Mouse (Mus musculus): ENCODE data around the gene Pde3b. TPM values are rescaled to one million over a fixed set of nuclear protein-coding genes. Genes with fewer than 3 reads are reported as not detected.
"Not testable (repeated sequence)": the region's sequence is repeated elsewhere in the genome, so short reads cannot be mapped to it uniquely, and the experiment has no call there.

The Pde3b gene
- polyA plus RNA-seq (2012; rRNA removed) = 4.1 and 5.8 TPM in 2 replicates

- DNase-seq (ENCODE audit: low read depth in 1 of 2, low spot score in 2 of 2) = peak in 1 of 2 experiments; percentile 69
- peak within 1 kb of the TSS; percentile 90 for H3K27ac ChIP-seq (ENCODE audit: insufficient read depth, low read length)
- 4% methylated on average over 55 of the region's 70 CpGs for WGBS
Observed at GRCm38 (mm10) chr7:114414421-114415335, at the start of gene Pde3b. Pde3b (plus strand) TSS chr7:114415281.

DNA sequence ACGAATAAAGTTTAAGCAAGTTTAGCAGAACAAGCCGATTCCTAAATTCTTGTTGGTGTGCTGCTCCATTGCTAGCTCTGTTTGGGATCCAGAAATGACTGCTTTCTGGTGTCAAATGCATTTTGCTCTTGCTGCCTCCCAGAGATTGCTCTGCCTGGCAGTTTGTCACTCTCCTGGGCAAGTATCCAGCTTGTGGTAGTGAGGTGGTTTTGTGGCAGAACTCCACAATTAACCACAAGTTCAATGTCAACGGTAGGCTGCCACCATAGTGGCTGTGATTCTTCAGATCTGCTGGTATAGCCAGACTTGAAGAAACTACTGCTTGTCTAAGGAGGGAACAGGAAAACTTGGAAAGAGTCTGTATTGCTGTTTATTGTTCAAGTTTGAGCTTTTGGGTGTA lies 13.0 kb upstream of the Pde3b start:
- 54% methylated on average over 3 of the region's 3 CpGs for WGBS

More at GRCm38 (mm10) chr7:114414421-114415335, at the start of gene Pde3b:
- Histone ChIP-seq H3K4me1 (ENCODE audit: control insufficient read depth, insufficient read depth, insufficient read length) (no peaks in the 10 kb centered on the region), H3K36me3 (ENCODE audit: control insufficient read depth, insufficient read depth, low read length) (no peaks in the 10 kb centered on the region), H3K4me3 (ENCODE audit: extremely low read depth, insufficient read depth, insufficient read length) (peak within 1 kb of the TSS; percentile 93), H3K27me3 (ENCODE audit: control insufficient read depth, insufficient read depth, low read length) (peaks cover 2% of the 10 kb centered on the region; the same call in 1 of the 2 replicates)
- TF ChIP-seq CTCF (IDR thresholded peaks at IDR 0.05; ENCODE audit: extremely low read depth, insufficient read depth, insufficient read length, insufficient replicate concordance) = no peak
- TF ChIP-seq POLR2A (IDR thresholded peaks at IDR 0.05; ENCODE audit: low read depth, low read length) = peak; percentile 13; the same call in 1 of the 2 replicates

GRCm38 (mm10) chr7:114415336-114416020 lies 397 bp downstream of the Pde3b start:
- peak in 1 of 2 experiments; percentile 49 for DNase-seq (ENCODE audit: low read depth in 1 of 2, low spot score in 2 of 2)
- peak overlapping the region; percentile 93 for H3K4me3 ChIP-seq (ENCODE audit: extremely low read depth, insufficient read depth, insufficient read length)
- H3K27me3 ChIP-seq (ENCODE audit: control insufficient read depth, insufficient read depth, low read length) = peaks cover 2% of the 10 kb centered on the region; the same call in 1 of the 2 replicates
- peak overlapping the region; percentile 90 for H3K27ac ChIP-seq (ENCODE audit: insufficient read depth, low read length)
- no peaks in the 10 kb centered on the region for H3K36me3 ChIP-seq (ENCODE audit: control insufficient read depth, insufficient read depth, low read length)
- WGBS = under 1% methylated on average over 89 of the region's 103 CpGs
- H3K4me1 ChIP-seq (ENCODE audit: control insufficient read depth, insufficient read depth, insufficient read length) = no peaks in the 10 kb centered on the region
- TF ChIP-seq POLR2A (IDR thresholded peaks at IDR 0.05; ENCODE audit: low read depth, low read length) = no peak
- no peak for TF ChIP-seq CTCF (IDR thresholded peaks at IDR 0.05; ENCODE audit: extremely low read depth, insufficient read depth, insufficient read length, insufficient replicate concordance)

More for the DNA sequence above, 13.0 kb upstream of the Pde3b start:
- Histone ChIP-seq H3K4me3 (ENCODE audit: extremely low read depth, insufficient read depth, insufficient read length) (no peak overlapping the region), H3K27me3 (ENCODE audit: control insufficient read depth, insufficient read depth, low read length) (no peaks in the 10 kb centered on the region), H3K4me1 (ENCODE audit: control insufficient read depth, insufficient read depth, insufficient read length) (no peaks in the 10 kb centered on the region), H3K36me3 (ENCODE audit: control insufficient read depth, insufficient read depth, low read length) (no peaks in the 10 kb centered on the region), H3K27ac (ENCODE audit: insufficient read depth, low read length) (no peak overlapping the region)
- TF ChIP-seq POLR2A (IDR thresholded peaks at IDR 0.05; ENCODE audit: low read depth, low read length) = no peak
- TF ChIP-seq CTCF (IDR thresholded peaks at IDR 0.05; ENCODE audit: extremely low read depth, insufficient read depth, insufficient read length, insufficient replicate concordance) = no peak
- DNase-seq (ENCODE audit: low read depth in 1 of 2, low spot score in 2 of 2) = no peak

DNA sequence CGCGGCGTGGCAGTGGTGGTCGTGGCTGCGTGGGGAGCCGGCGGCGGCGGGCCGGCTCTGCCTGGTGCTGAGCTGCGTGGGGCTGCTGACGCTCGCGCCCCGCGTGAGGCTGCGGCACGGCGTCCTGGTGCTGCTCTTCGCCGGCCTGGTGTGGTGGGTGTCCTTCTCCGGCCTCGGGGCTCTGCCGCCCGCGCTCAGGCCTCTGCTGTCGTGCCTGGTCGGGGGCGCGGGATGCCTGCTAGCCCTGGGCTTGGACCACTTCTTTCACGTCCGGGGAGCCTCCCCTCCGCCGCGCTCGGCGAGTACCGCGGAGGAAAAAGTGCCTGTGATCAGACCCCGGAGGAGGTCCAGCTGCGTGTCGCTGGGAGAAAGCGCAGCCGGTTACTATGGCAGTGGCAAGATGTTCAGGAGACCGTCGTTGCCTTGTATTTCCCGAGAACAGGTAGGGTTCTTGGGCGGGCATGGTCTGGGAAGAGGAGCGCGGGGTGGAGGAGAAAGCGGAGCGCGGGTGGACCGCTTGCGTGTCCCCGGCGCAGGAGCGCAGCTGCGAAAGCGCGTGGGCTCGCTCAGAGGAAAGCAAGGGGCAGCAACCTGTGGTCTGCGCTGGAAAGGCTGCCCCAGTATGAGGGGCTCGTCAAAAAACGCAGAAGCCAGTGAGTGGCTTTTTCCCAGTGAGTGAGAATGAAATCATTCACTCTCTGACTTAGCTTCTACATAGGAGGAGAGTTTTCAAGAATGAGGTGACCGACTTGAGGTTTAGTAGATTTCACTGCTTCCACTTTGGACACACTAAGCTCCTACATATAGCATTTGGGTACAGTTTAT lies 1.2 kb downstream of the Pde3b start:
- peak in 1 of 2 experiments; percentile 39 for DNase-seq (ENCODE audit: low read depth in 1 of 2, low spot score in 2 of 2)
- Histone ChIP-seq H3K36me3 (ENCODE audit: control insufficient read depth, insufficient read depth, low read length) (no peaks in the 10 kb centered on the region), H3K27ac (ENCODE audit: insufficient read depth, low read length) (peak overlapping the region; percentile 90), H3K4me3 (ENCODE audit: extremely low read depth, insufficient read depth, insufficient read length) (peak overlapping the region; percentile 93), H3K27me3 (ENCODE audit: control insufficient read depth, insufficient read depth, low read length) (peaks cover 2% of the 10 kb centered on the region; the same call in 1 of the 2 replicates), H3K4me1 (ENCODE audit: control insufficient read depth, insufficient read depth, insufficient read length) (no peaks in the 10 kb centered on the region)
- 1% methylated on average over 54 of the region's 66 CpGs for WGBS
- no peak for TF ChIP-seq CTCF (IDR thresholded peaks at IDR 0.05; ENCODE audit: extremely low read depth, insufficient read depth, insufficient read length, insufficient replicate concordance)
- TF ChIP-seq POLR2A (IDR thresholded peaks at IDR 0.05; ENCODE audit: low read depth, low read length) = no peak

- not testable (repeated sequence) for H3K36me3 ChIP-seq (ENCODE audit: control insufficient read depth, insufficient read depth, low read length); H3K27me3 ChIP-seq (ENCODE audit: control insufficient read depth, insufficient read depth, low read length); H3K4me1 ChIP-seq (ENCODE audit: control insufficient read depth, insufficient read depth, insufficient read length); DNase-seq (ENCODE audit: low read depth in 1 of 2, low spot score in 2 of 2); H3K27ac ChIP-seq (ENCODE audit: insufficient read depth, low read length); H3K4me3 ChIP-seq (ENCODE audit: extremely low read depth, insufficient read depth, insufficient read length)
- 53% methylated on average over 3 of the region's 3 CpGs for WGBS
Observed at GRCm38 (mm10) chr7:114419331-114419730, 4.2 kb downstream of the Pde3b start.

- Histone ChIP-seq H3K4me3 (ENCODE audit: extremely low read depth, insufficient read depth, insufficient read length) (no peak overlapping the region), H3K27ac (ENCODE audit: insufficient read depth, low read length) (no peak overlapping the region), H3K27me3 (ENCODE audit: control insufficient read depth, insufficient read depth, low read length) (no peaks in the 10 kb centered on the region), H3K4me1 (ENCODE audit: control insufficient read depth, insufficient read depth, insufficient read length) (no peaks in the 10 kb centered on the region; the same call in none of the 2 replicates), H3K36me3 (ENCODE audit: control insufficient read depth, insufficient read depth, low read length) (no peaks in the 10 kb centered on the region)
- TF ChIP-seq CTCF (IDR thresholded peaks at IDR 0.05; ENCODE audit: extremely low read depth, insufficient read depth, insufficient read length, insufficient replicate concordance) (no peak), POLR2A (IDR thresholded peaks at IDR 0.05; ENCODE audit: low read depth, low read length) (no peak)
- WGBS = 51% methylated on average over 4 of the region's 4 CpGs
- DNase-seq (ENCODE audit: low read depth in 1 of 2, low spot score in 2 of 2) = no peak
Observed at GRCm38 (mm10) chr7:114420918-114421317, 5.8 kb downstream of the Pde3b start.
